Mouse (Mus musculus) stomach, postnatal 0 days (tissue): ENCODE results near the gene Tmtc4. TPM values are rescaled to one million over a fixed set of nuclear protein-coding genes. Genes with fewer than 3 reads are reported as not detected.

ENCODE experiments used
- ATAC-seq: fragments of 200-750 bp; cut with Nextera tagmentation; 2 replicates; pipeline ENCODE4 v1.8.0; 2017; ENCODE audit not compliant: low FRiP score, low TSS enrichment
- DNase-seq: peaks from one replicate; pipeline ENCODE4 v3.0.0-alpha.2; 2016; ENCODE audit warnings: low spot score
- H3K27ac ChIP-seq: fragments of 300-500 bp; sonication (generic); replicated peaks from 2 replicates; pipeline ENCODE4 v1.5.1; 2014; ENCODE audit warnings: mild to moderate bottlenecking, control low read depth
- H3K27me3 ChIP-seq: fragments of 300-500 bp; sonication (generic); 2 replicates; pipeline ENCODE4 v1.6.1; 2014; ENCODE audit warnings: low read length; ENCODE audit not compliant: control insufficient read depth, insufficient read depth
- H3K36me3 ChIP-seq: fragments of 300-500 bp; sonication (generic); 2 replicates; pipeline ENCODE4 v1.6.1; 2014; ENCODE audit warnings: low read length, mixed read lengths; ENCODE audit not compliant: control insufficient read depth, insufficient read depth
- H3K4me1 ChIP-seq: fragments of 300-500 bp; sonication (generic); replicated peaks from 2 replicates; pipeline ENCODE4 v1.6.1; 2014; ENCODE audit warnings: antibody characterized with exemption; ENCODE audit not compliant: control insufficient read depth, insufficient read depth
- H3K4me2 ChIP-seq: fragments of 300-500 bp; sonication (generic); replicated peaks from 2 replicates; pipeline ENCODE4 v1.6.1; 2014; ENCODE audit warnings: low read depth, mild to moderate bottlenecking, control low read depth, moderate library complexity
- H3K4me3 ChIP-seq: fragments of 300-500 bp; sonication (generic); 2 replicates; pipeline ENCODE4 v1.5.1; 2014; ENCODE audit warnings: low read depth, low read length, control low read depth
- H3K9ac ChIP-seq: fragments of 300-500 bp; sonication (generic); 2 replicates; pipeline ENCODE4 v1.6.1; 2014; ENCODE audit warnings: mild to moderate bottlenecking, low read length, control low read depth, mixed read lengths
- H3K9me3 ChIP-seq: fragments of 300-500 bp; sonication (generic); 2 replicates; pipeline ENCODE4 v1.6.1; 2016; ENCODE audit warnings: low read length; ENCODE audit not compliant: control insufficient read depth
- CTCF ChIP-seq: IDR thresholded peaks from 2 replicates; pipeline ENCODE4 v1.5.1; 2016; ENCODE audit warnings: antibody characterized with exemption, low read depth, mild to moderate bottlenecking, moderate library complexity
- EP300 ChIP-seq: optimal IDR thresholded peaks from 2 replicates; pipeline ENCODE3; 2016; ENCODE audit warnings: antibody characterized with exemption
- WGBS: fragments of 180-500 bp; shearing (Covaris S2); extraction: QIAGEN DNeasy Blood & Tissue Kit; methylation state at CpG from one replicate; pipeline ENCODE4 v1.1.7; 2014; 5-methylcytosine and 5-hydroxymethylcytosine counted together
- polyA plus RNA-seq: library from polyadenylated mRNA; unstranded; fragments of >200 nt; fragmentation: Nextera tagmentation; extraction: Ambion mirVana; gene quantifications from 2 replicates; pipeline ENCODE4 v1.2.1, GENCODE M21; 2015

The Tmtc4 gene
- polyA plus RNA-seq, 1 experiment from 2014 or later: 9.2 TPM

DNA sequence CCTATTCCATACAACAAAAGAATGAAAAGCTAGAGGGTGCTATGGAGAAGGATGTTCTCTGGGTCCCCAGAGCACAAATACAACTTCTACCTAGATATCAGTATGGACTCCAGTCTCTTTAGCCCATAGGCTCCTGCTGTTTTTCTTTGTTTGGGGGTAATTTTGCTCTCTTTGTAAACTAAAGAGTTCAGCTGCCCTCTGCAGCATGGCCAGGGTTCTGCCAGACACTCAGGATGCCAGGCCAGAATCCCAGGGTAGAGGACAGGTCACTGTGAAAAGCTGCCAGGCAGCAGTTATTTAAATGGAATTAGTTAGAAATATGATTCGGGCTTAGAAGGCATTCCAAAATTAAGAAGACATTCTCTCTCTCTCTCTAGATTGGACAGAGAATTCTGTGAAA is 47.4 kb downstream of the Tmtc4 start:
- TF ChIP-seq CTCF (no peak), EP300 (no peak)
- no peak overlapping the region for H3K27ac ChIP-seq
- no peaks in the 10 kb centered on the region for H3K27me3 ChIP-seq
- WGBS: 74% methylated on average over 1 of the region's 1 CpGs
- DNase-seq (no peak), ATAC-seq (no peak)
- H3K4me3 ChIP-seq: no peak overlapping the region
- no peak overlapping the region for H3K9ac ChIP-seq
- no peaks in the 10 kb centered on the region for H3K4me1 ChIP-seq
- no peaks in the 10 kb centered on the region for H3K9me3 ChIP-seq
- H3K36me3 ChIP-seq: no peaks in the 10 kb centered on the region
- H3K4me2 ChIP-seq: no peak overlapping the region

DNA sequence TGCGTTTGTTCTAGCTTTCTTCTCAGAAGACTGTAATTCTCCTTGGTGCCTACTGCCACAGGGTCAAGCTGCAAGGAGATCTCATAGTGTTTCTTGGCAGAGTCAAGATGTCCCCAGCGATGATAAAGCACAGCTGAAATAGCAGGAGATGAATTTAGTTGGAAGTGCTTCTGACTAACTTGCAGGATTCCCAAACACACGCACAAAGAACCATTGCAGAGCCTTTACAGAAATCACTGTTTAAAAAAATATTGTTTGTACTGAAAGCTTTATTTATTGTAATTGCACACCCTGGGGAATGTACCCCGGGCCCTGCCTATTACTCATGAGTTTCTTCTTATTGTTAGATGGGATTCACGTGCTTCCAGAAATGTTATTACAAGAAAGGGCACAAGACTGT is 63.8 kb downstream of the Tmtc4 start:
- Histone ChIP-seq H3K36me3 (peaks cover 3% of the 10 kb centered on the region; the same call in 1 of the 2 replicates), H3K9me3 (no peaks in the 10 kb centered on the region), H3K27ac (no peak overlapping the region), H3K4me3 (no peak overlapping the region), H3K4me1 (no peaks in the 10 kb centered on the region), H3K9ac (no peak overlapping the region), H3K4me2 (no peak overlapping the region), H3K27me3 (no peaks in the 10 kb centered on the region)
- no peak for TF ChIP-seq EP300
- no peak for TF ChIP-seq CTCF
- 55% methylated on average over 5 of the region's 5 CpGs for WGBS
- DNase-seq (no peak), ATAC-seq (no peak)

DNA sequence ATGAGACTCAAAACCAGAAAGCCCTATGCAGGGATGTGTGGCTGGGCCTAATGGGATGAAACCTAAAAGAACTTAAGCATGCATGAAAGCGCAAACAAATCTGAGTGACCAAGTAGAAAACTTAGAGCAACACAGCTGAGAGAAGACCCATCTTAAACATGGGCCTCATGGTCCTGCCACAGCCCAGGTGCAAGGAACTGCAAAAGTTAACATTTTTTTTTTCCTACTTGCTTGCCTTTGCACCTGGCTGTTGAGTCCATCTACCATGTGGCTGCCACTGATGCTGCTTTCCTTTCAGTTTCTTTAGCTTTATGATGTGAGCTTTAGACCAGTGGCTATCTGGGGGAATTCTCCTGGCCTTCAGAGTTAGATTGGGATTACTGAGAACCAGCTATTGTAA is 66.2 kb downstream of the Tmtc4 start:
- H3K4me3 ChIP-seq: no peak overlapping the region
- no peak for ATAC-seq
- H3K27ac ChIP-seq: no peak overlapping the region
- no peaks in the 10 kb centered on the region for H3K4me1 ChIP-seq
- TF ChIP-seq EP300 (no peak), CTCF (no peak)
- 96% methylated on average over 1 of the region's 1 CpGs for WGBS
- no peak overlapping the region for H3K9ac ChIP-seq
- DNase-seq: no peak
- no peaks in the 10 kb centered on the region for H3K9me3 ChIP-seq
- H3K4me2 ChIP-seq: no peak overlapping the region
- H3K27me3 ChIP-seq: no peaks in the 10 kb centered on the region
- peaks cover 3% of the 10 kb centered on the region; the same call in 1 of the 2 replicates for H3K36me3 ChIP-seq

DNA sequence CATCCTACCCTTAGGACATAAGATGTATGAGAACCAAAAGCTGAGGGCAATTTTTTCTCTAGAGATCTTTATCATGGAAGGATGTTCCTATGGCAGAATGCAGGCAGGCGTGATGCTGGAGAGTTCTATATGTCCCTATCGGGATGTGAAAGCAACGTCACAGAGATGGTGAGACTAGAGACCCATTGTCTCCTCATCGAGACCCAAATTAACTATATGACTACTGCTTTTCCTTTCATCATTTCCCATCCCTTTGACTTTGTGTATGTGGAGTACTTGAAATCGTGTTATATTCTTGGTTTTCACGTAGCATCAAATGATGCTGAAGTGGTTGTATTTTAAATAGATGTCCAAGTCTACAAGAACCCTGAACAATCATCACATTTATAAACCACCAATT is 70.2 kb downstream of the Tmtc4 start, which contains the start of gene Ggact:
Ggact (minus strand) TSS at position 101 of the 400 bp plus-strand sequence.
- H3K4me1 ChIP-seq: no peaks in the 10 kb centered on the region

DNA sequence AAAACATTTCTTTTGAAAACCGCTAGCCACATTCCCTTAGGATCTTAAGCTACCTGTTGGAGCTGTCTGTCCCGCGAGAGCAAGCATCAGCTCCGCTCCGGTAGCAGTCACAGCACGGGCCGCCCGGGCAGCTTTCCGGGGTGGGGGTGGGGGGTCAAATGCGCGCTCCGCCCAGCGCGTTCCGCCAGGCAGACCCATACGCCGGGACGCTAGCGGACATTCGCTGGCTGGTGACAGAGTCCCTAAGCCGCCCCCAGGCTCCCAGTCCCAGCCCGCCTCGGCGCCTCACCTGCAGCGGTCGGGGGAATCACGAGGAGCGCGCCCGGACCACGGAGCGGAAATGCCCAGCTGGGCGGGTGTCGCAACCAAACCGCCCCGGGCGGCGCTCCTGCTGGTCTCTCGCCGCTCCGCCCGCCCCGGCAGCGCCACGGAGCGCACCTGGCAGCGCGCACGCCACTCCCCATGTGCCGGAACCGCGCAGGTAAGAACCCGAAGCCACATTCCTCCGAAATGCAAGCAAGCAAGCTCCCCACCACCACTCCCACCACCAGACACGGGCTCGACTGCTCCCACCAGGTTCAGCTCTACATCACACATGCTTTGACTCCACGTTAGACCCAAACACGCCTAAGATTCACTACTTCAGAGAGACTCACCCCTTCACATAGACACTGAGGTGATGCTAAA is 70.9 kb downstream of the Tmtc4 start:
- under 1% methylated on average over 51 of the region's 58 CpGs for WGBS
- Histone ChIP-seq H3K9me3 (no peaks in the 10 kb centered on the region), H3K27ac (peak overlapping the region; percentile 81), H3K4me1 (no peaks in the 10 kb centered on the region), H3K36me3 (no peaks in the 10 kb centered on the region), H3K27me3 (no peaks in the 10 kb centered on the region), H3K9ac (peak overlapping the region; percentile 74), H3K4me3 (peak overlapping the region; percentile 67), H3K4me2 (peak overlapping the region; percentile 88)
- ATAC-seq (peak; percentile 87), DNase-seq (peak; percentile 88)
- TF ChIP-seq EP300: no peak
- TF ChIP-seq CTCF: no peak; the same call in 1 of the 2 replicates

More for the DNA sequence above, 70.2 kb downstream of the Tmtc4 start, which contains the start of gene Ggact:
- peak within 1 kb of the TSS; percentile 67 for H3K4me3 ChIP-seq
- 81% methylated on average over 6 of the region's 6 CpGs for WGBS
- DNase-seq: no peak
- no peaks in the 10 kb centered on the region for H3K9me3 ChIP-seq
- ATAC-seq: no peak
- TF ChIP-seq CTCF (no peak), EP300 (no peak)
- peak within 1 kb of the TSS; percentile 81 for H3K27ac ChIP-seq
- peak within 1 kb of the TSS; percentile 88 for H3K4me2 ChIP-seq
- H3K9ac ChIP-seq: peak within 1 kb of the TSS; percentile 74
- no peaks in the 10 kb centered on the region for H3K27me3 ChIP-seq
- no peaks in the 10 kb centered on the region for H3K36me3 ChIP-seq

DNA sequence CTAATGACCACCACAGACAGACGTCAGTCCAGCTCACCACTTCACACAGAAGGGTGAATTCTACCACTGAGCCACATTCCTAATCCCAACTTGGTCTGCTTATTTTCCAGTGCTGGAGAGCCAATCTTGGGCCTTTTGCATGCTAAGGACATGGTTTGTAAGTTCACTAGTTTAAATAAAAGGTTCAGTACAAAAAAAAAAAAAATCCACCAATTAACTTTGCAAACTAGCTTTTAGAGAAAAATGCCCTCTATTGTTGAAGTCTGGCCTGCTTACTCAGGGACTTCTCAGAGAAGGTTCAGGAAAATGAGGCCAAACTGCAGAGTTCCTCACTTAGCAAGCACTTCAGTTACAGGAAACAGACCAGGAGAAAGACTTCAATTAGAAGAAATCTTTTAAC is 71.7 kb downstream of the Tmtc4 start:
- ATAC-seq (no peak), DNase-seq (no peak)
- Histone ChIP-seq H3K4me2 (peak overlapping the region; percentile 88), H3K27ac (no peak overlapping the region), H3K36me3 (no peaks in the 10 kb centered on the region), H3K4me3 (peak overlapping the region; percentile 67), H3K9me3 (no peaks in the 10 kb centered on the region), H3K9ac (peak overlapping the region; percentile 74), H3K27me3 (no peaks in the 10 kb centered on the region), H3K4me1 (no peaks in the 10 kb centered on the region)
- TF ChIP-seq CTCF (no peak), EP300 (no peak)
- 61% methylated on average over 1 of the region's 1 CpGs for WGBS
